Mouse (Mus musculus) heart, embryonic 12.5 days (tissue): ENCODE results near the gene Ucn2. TPM values are rescaled to one million over a fixed set of nuclear protein-coding genes. Genes with fewer than 3 reads are reported as not detected.

Experiments used
- ATAC-seq: fragments of 200-750 bp; cut with Nextera tagmentation; 2 replicates; pipeline ENCODE4 v1.8.0; 2017; ENCODE audit warnings: moderate TSS enrichment, moderate library complexity; ENCODE audit not compliant: insufficient number of reproducible peaks, low FRiP score
- H3K27ac ChIP-seq: fragments of 300-500 bp; sonication (generic); 2 replicates; pipeline ENCODE4 v1.5.1; 2016; ENCODE audit warnings: mild to moderate bottlenecking, moderate library complexity; ENCODE audit not compliant: poor library complexity, severe bottlenecking
- H3K27me3 ChIP-seq: fragments of 300-500 bp; sonication (generic); replicated peaks from 2 replicates; pipeline ENCODE4 v1.6.1; 2016; ENCODE audit warnings: mild to moderate bottlenecking, moderate library complexity
- H3K36me3 ChIP-seq: fragments of 300-500 bp; sonication (generic); 2 replicates; pipeline ENCODE4 v1.6.1; 2016; ENCODE audit warnings: mild to moderate bottlenecking, moderate library complexity
- H3K4me1 ChIP-seq: fragments of 300-500 bp; sonication (generic); replicated peaks from 2 replicates; pipeline ENCODE4 v1.6.1; 2016; ENCODE audit warnings: mild to moderate bottlenecking
- H3K4me2 ChIP-seq: fragments of 300-500 bp; sonication (generic); 2 replicates; pipeline ENCODE4 v1.6.1; 2016; ENCODE audit warnings: mild to moderate bottlenecking, moderate library complexity
- H3K4me3 ChIP-seq: fragments of 300-500 bp; sonication (generic); 2 replicates; pipeline ENCODE4 v1.5.1; 2016; ENCODE audit warnings: mild to moderate bottlenecking
- H3K9ac ChIP-seq: fragments of 300-500 bp; sonication (generic); 2 replicates; pipeline ENCODE4 v1.6.1; 2016; ENCODE audit warnings: mild to moderate bottlenecking, moderate library complexity
- H3K9me3 ChIP-seq: fragments of 300-500 bp; sonication (generic); replicated peaks from 2 replicates; pipeline ENCODE4 v1.6.1; 2016; ENCODE audit warnings: mild to moderate bottlenecking, moderate library complexity
- WGBS: fragments of 180-500 bp; shearing (Covaris S2); methylation state at CpG from one replicate; pipeline ENCODE4 v1.1.7; 2016; 5-methylcytosine and 5-hydroxymethylcytosine counted together
- microRNA counts: library from miRNA; unstranded; fragments of <30 nt; microRNA quantifications from one replicate; lab custom pipeline; 2017
- microRNA-seq: library from miRNA; unstranded; fragments of <30 nt; microRNA quantifications from one replicate; pipeline ENCODE4, GENCODE M21; 2017
- polyA plus RNA-seq: library from polyadenylated mRNA; unstranded; fragments of >200 nt; fragmentation: Nextera tagmentation; extraction: Ambion mirVana; gene quantifications from 2 replicates; pipeline ENCODE4 v1.2.1, GENCODE M21; 2016

Ucn2 gene
- polyA plus RNA-seq, 1 experiment from 2014 or later: not detected

DNA sequence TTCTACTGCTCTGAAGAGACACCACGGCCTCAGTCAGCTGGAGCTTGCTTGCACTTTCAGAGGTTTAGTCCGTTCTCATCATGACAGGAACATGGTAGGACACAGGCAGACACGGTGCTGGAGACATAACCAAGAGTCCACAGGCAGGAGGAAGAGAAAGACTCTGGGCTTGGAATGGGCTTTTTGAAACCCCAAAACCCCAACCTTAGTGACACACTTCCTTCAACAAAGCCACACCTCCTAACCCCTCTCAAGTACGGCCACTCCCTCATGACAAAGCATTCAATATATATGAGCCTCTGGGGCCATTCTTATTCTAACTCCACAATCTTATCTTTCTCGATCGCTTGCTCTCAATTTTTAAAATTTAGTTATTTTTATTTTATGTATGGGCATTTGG lies 46.6 kb downstream of the Ucn2 start:
- 74% methylated on average over 6 of the region's 6 CpGs for WGBS
- Histone ChIP-seq H3K27ac (0 out of 2 replicates have a peak overlapping the region, but pooled peaks have one; percentile 16), H3K4me2 (no peak overlapping the region), H3K27me3 (no peaks in the 10 kb centered on the region), H3K4me3 (no peak overlapping the region), H3K9ac (no peak overlapping the region), H3K9me3 (no peaks in the 10 kb centered on the region), H3K36me3 (0 out of 2 replicates have a peak, but pooled peaks cover 7% of the 10 kb centered on the region), H3K4me1 (no peaks in the 10 kb centered on the region; the same call in 1 of the 2 replicates)
- no peak for ATAC-seq

MicroRNAs encoded within 50 kb of the gene (microRNA counts, 519-probe panel; counts per million panel counts)
- microRNA mmu-miR-711 (lab: Ali Mortazavi, UCI): not detected

Small RNA genes within 50 kb of the gene (microRNA-seq; reads per million reads assigned to microRNA genes)
- gene Mir711: not detected

Other genes starting within 250 kb of the Ucn2 start
- gene Ip6k2, start 202.2 kb upstream of the Ucn2 start, polyA plus RNA-seq: 45.1 and 47.7 TPM in 2 replicates
- 8.9 and 9.2 TPM in 2 replicates for gene Nckipsd, start 177.6 kb upstream of the Ucn2 start, polyA plus RNA-seq
- gene Celsr3, start 159.7 kb upstream of the Ucn2 start, polyA plus RNA-seq: 0.08 and 0.09 TPM in 2 replicates
- 6.0 and 8.0 TPM in 2 replicates for gene Slc26a6, start 132.7 kb upstream of the Ucn2 start, polyA plus RNA-seq
- not detected in 2 replicates for gene Tmem89, start 71.4 kb upstream of the Ucn2 start, polyA plus RNA-seq
- 738 and 745 TPM in 2 replicates for gene Uqcrc1, start 49.4 kb upstream of the Ucn2 start, polyA plus RNA-seq
- 1.1 and 1.3 TPM in 2 replicates for gene Col7a1, start 32.4 kb upstream of the Ucn2 start, polyA plus RNA-seq
- 3.0 and 4.3 TPM in 2 replicates for gene Pfkfb4, start 5.8 kb downstream of the Ucn2 start, polyA plus RNA-seq
- gene Shisa5, start 52.6 kb downstream of the Ucn2 start, polyA plus RNA-seq: 67.5 and 70.3 TPM in 2 replicates
- gene Trex1, start 73.7 kb downstream of the Ucn2 start, polyA plus RNA-seq: 5.8 and 7.1 TPM in 2 replicates
- 17.9 and 19.6 TPM in 2 replicates for gene Atrip, start 88.1 kb downstream of the Ucn2 start, polyA plus RNA-seq
- 14.6 and 16.3 TPM in 2 replicates for gene Ccdc51, start 96.5 kb downstream of the Ucn2 start, polyA plus RNA-seq
- gene Tma7, start 96.6 kb downstream of the Ucn2 start, polyA plus RNA-seq: 715 and 742 TPM in 2 replicates
- gene Plxnb1, start 109.4 kb downstream of the Ucn2 start, polyA plus RNA-seq: 11.1 and 11.7 TPM in 2 replicates
- not detected in 2 replicates for gene Fbxw21, start 176.0 kb downstream of the Ucn2 start, polyA plus RNA-seq
- gene Fbxw13, start 210.0 kb downstream of the Ucn2 start, polyA plus RNA-seq: not detected in 2 replicates
- not detected in 2 replicates for gene Fbxw20, start 248.7 kb downstream of the Ucn2 start, polyA plus RNA-seq